Mouse (Mus musculus) cerebellum, adult 18-20 months (tissue): ENCODE data around the gene Hinfp.
"Not testable (repeated sequence)": the region's sequence is repeated elsewhere in the genome, so short reads cannot be mapped to it uniquely, and the experiment has no call there.

Source experiments
- DNase-seq, 2 experiments: peaks; one replicate each; pipeline ENCODE4 v3.0.0; 2021

Gene Hinfp

GRCm38 (mm10) chr9:44305466-44306079, at the start of gene Hinfp:
Hinfp (minus strand) TSS chr9:44305671.
- peak; percentile 97 to 99 for DNase-seq

GRCm38 (mm10) chr9:44353142-44353541, 47.7 kb upstream of the Hinfp start:
- DNase-seq: no peak

- no peak for DNase-seq
Measured at GRCm38 (mm10) chr9:44352337-44352736, 46.9 kb upstream of the Hinfp start.

DNA sequence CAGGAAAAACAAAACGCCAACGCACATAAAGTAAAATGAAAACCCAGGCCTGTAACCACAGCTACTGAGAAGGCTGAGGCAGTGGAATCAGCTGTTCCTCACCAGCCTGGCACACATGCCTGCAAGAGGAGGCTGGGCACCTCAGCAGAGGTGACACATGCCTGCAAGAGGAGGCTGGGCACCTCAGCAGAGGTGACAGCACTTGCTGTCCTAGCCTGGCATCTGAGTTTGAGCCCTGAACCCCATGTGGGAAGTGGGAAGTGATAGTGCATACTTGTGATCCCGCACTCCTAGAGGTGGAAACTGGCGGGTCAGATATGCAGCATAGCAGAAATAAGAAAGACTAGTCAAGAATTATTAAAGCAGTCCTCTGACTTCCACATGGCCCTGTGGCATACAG, 45.9 kb upstream of the Hinfp start:
- DNase-seq: no peak

- no peak for DNase-seq
Measured at GRCm38 (mm10) chr9:44348546-44348945, 43.1 kb upstream of the Hinfp start.

DNA sequence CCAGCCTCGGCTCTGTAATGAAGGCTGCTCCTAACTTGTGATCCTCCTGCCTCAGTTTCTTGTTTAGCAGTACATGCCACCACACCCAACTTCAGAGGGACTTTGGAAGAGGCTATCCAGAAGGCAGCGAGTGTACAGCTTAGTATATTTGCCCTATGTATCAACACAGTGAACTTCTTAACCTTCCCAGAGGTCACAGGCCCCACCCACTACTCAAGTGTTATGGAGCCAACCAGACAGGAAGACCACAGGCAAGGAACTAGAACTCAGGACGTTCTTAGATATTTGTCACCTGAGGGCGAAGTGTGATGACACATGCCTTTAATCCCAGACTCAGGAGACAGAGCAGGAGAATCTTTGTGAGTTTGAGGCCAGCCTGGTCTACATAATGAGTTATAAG, 42.1 kb upstream of the Hinfp start:
- DNase-seq: no peak

DNA sequence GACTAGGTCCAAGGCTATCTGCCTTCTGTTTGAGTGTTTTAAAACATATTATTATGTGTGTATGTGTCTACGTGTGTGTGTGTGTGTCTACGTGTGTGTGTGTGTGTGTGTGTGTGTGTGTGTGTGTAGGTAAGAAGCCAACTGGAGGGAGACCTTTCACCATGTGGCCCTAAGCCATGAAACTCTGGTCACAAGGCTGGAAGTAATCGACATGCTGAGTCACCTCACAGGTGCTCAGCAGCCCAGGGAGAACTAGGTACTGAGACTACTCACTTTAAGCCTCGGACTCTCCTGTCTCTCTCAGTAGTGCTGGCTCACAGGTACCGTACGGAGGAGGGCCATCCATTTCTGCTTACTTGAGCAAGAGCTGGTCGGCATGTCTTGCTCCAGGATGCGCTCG, 41.7 kb upstream of the Hinfp start:
- no peak for DNase-seq

DNA sequence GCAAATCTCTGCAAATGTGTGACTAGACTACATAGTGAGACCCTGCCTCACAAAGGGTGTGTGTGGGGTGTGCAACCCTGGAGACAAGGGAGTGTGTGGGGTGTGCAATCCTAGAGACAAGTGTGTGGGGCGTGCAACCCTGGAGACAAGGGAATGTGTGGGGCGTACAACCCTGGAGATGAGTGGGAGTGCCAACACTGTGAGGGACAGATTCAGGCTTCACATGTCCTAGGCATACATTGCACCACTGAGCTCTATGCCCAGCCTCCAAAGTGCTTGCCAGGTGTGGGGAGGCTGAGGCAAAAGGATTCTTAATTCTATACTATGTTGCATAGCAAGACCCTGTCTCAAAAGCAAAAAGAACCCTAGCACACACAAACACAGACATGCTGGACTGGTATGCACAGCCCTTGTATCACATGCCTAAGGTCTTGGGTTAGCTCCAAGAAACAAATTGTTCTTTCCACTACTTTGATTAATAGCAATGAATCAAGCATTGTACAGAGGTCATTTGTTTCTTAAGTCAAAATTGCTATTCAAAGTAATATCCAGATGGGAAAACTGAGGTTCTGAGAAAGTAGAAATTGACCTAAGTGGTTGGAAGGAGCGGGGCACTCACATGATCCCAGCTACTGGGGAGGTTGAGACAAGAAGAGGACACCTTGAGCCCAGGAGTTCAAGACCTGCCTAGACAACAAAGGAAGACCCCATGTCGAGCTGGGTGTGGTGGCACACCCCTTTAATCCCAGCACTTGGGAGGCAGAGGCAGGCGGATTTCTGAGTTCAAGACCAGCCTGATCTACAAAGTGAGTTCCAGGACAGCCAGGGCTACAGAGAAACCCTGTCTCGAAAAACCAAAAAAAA, 40.3 kb upstream of the Hinfp start:
- DNase-seq: no peak

DNA sequence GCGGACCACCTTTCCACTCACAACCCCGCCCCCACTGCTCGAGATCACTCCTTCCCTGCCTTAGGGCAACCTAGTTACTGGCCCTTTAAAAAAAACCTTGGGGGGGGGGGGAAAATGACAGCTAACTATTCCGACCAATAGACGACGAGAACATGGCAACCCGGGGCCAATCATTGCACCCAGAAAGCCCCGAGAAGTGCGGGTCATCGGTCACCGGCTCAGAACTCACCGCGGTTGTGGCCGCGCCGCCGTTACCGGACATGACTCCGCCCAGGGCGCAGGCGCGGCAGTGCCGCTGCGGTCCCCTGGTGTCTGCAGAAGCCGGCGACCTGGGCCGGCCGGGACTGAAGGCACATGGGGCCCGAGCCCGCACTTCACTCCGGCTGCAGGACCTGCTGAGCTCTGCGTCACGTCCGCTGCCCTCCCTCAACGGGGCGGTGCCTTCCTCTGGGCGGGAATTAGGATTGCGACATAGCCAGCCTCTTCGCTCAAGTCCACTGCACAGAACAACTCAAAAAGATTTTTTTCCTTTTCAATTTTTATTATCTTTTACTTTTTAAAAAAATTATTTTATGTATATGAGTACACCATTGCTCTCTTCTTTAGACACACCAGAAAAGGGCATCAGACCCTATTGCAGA, 38.4 kb upstream of the Hinfp start, which contains the start of gene Hmbs:
Hmbs (minus strand) TSS at position 448 of the 641 bp plus-strand sequence.
- peak; percentile 90 to 93 for DNase-seq

DNA sequence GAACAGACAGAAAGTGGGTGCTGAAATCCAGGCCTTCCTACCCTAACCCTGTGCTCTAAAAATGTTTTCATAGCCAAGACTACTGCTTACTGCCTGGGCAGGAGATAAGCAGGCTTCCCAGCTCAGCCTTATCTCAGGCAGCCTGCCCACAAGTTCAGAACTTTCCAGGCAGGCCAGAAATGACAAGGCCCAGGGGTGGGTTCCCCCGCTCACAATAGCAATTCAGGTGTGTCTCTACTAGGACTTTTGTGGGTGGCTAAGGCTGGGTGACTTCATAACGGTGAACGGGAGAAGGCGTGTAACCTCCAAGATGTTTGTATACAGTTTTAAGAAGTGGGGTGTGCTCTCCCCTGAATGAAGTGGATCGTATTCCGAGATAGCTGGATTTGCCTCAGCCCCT, 37.8 kb upstream of the Hinfp start:
- DNase-seq: no peak

DNA sequence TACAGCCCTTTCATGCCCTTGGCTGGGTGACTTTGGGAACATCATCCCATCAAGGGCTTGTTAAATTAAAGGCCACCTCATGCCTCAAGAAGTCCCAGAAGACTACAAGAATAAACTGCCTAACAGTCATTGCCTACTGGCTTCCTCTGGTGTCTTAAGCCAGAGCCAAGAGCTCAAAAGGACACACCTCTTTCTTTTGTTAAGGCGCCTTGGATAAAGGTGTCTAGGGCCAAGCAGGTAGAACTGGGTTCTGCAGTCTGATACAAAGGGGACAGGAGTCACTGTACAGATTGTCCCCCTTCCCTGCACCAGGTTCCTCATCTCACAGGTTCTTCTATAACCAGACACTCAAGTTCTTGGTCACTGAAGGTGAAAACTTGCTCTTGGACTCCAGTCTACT, 37.1 kb upstream of the Hinfp start:
- no peak for DNase-seq

GRCm38 (mm10) chr9:44342173-44342572, 36.7 kb upstream of the Hinfp start:
- DNase-seq: no peak

DNA sequence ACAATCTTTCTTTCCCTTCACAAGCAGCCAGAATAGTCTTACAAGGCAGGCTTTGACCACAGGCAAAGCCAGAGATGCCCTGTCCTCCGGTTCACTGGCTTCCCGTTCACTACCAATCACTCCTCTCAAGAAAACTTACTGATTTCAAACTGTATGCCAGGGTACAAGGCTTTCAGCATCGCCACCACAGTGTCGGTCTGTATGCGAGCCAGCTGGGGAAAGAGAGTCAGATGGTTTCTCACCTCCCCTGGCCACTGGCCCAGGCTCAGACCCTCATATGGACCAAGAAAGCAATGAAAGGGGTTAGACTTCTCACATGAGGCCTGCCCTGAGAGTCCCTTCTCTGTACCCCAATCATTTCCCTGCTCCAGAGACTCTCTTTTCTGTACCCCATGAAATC, 36.0 kb upstream of the Hinfp start:
- DNase-seq: no peak

- DNase-seq: no peak
Measured at GRCm38 (mm10) chr9:44338574-44338973, 33.1 kb upstream of the Hinfp start.

DNA sequence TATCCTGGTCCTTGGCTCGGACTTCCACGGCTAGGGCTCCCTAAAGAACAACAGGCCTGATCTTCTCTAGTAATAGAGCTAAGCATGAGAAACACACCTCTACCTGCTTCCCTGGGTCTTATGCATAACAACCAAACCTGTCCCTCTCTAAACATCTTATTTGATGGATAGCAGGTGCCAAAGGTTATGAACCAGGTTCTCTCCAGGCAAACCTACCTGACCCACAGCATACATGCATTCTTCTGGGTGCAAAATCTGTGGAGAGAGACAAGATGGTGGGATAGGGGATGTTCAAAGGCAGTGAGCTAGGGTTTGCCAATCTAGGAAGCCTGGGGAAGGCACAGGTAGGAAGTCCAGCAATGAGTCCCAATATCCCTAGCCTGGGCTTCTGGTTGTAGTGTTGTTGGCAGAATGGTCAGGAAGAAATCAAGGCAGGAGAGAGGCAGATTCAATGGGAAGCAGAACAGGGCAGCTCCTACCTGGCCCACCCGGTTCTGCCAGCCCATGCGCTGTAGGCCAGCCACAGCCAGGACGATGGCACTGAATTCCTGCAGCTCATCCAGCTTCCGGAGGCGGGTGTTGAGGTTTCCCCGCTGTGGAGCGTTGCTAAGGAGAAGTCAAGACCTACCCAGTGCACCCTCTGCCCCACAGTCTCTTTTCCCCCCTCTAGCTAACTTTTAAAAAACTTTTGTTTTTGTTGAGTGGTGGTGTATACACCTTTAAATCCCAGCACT, 32.1 kb upstream of the Hinfp start:
- no peak for DNase-seq

- DNase-seq: no peak
Measured at GRCm38 (mm10) chr9:44336964-44337363, 31.5 kb upstream of the Hinfp start.

DNA sequence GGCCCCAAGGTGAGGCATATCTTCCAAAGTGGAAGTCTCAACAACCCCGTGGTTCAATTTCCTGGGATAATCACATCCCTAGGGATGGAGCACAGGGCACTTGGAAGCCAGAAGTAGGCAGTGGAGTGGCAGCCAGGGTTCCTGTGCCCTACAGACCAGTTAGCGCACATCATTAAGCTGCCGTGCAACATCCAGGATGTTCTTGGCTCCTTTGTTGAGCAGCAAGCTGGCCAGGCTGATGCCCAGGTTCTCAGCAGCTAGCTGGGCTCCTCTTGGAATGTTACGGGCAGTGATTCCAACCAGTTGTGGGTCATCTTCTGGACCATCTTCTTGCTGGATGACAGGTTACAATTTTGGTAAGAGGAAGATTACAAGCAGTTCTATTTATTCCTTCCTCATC, 31.0 kb upstream of the Hinfp start:
- not testable (repeated sequence) for DNase-seq

DNA sequence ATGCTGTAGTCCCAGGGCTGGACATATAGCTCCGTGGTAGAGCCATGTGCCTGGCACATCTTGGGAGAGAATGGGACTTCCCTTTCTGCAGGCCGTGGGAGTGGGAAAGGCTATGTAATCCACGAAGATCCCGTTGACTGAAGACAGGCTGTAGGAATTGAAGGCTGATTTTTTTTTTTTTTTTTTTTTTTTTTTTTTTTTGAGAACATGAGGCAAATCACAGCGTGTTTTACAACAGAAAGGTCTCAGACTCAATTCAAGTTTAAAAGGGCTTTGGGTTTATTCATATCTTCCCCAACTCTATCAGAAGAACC, 30.6 kb upstream of the Hinfp start:
- no peak for DNase-seq

DNA sequence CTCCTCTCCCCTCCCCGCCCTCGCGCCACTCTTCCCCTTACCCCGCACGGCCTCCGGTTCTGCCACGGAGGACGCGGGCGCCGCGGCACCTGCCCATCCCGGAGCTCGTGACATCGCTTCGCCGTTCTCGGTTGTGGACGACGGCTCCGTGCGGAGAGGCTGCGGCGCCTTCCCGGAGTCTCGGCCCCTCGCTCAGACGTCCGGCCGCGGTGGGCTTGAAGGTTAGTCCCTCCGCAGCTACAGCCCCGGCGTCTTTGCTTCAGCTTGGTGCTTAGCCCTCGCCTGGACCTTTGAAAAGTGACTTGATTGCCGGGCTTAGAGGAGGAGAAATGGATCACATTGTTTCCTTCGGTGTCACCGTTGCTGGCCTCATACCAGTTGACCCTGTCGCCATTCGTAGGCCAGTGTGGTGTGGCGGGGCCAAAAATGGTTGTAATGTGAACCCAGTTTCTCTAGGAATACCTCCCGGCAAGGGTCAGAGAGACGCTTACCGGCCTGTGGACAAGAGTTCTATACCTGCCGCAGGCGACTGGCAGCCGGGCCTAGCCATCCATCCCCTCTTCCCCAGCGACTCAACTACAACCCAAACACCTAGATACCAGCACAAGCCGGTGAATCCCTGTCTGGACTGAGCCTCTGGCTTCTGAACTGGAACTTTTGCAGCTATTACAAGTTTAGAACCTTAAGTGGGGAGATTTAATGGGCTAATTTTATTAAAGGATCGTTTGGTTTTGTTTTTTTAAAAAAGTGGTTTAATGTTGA, 30.0 kb upstream of the Hinfp start:
- peak in 1 of 2 experiments; percentile 36 for DNase-seq

DNA sequence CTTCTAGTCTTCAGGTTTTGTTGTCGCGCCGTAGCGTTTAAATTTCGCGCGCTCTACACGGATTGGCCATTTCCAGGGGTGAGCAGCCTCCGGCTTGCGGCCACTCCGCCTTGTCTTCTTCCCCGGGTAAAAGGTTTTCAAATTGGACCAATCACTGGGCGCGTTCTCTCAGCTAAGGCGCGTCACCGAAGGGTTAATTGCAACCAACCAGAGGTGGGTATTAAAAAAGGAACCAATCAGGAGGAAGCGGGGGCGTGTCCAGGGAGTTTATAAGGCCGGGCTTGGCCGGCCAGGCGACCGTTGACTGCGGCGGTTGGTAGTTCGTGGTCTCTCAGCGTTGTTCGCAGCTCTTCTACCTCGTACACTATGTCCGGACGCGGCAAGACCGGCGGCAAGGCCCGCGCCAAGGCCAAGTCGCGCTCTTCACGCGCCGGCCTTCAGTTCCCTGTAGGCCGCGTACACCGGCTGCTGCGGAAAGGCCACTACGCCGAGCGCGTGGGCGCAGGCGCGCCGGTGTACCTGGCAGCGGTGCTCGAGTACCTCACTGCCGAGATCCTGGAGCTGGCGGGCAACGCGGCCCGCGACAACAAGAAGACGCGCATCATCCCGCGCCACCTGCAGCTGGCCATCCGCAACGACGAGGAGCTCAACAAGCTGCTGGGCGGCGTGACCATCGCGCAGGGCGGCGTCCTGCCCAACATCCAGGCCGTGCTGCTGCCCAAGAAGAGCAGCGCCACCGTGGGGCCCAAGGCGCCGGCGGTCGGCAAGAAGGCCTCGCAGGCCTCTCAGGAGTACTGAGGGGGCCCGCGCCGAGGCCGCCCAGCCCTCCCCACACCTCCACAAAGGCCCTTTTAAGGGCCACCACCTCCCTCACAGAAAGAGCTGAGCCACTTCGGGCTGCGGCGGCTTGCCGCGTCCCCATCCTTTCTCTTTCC, 29.2 kb upstream of the Hinfp start, which contains the start of gene H2afx:
H2afx (plus strand) TSS at position 299 of the 935 bp plus-strand sequence.
- DNase-seq: peak; percentile 96 to 100

- DNase-seq: no peak
Measured at GRCm38 (mm10) chr9:44332918-44333638, 27.6 kb upstream of the Hinfp start.
